Mouse (Mus musculus) urinary bladder, postnatal 36 days (tissue): ENCODE results near the gene Slc10a2.
"Not testable (repeated sequence)": the region's sequence is repeated elsewhere in the genome, so short reads cannot be mapped to it uniquely, and the experiment has no call there.

Source experiments
- DNase-seq, 2 experiments: peaks; one replicate each; pipeline ENCODE4 v3.0.0; 2022; ENCODE audit warnings: low spot score in 2 of 2, mixed read lengths in 1 of 2

Slc10a2 gene

GRCm38 (mm10) chr8:5105186-5105585 lies at the start of gene Slc10a2:
Gene Slc10a2, minus strand, starts transcription at chr8:5105351.
- DNase-seq = no peak

GRCm38 (mm10) chr8:5129322-5129829 lies 24.2 kb upstream of the Slc10a2 start:
- no peak for DNase-seq

GRCm38 (mm10) chr8:5106855-5107254 lies 1.7 kb upstream of the Slc10a2 start:
- DNase-seq = no peak

GRCm38 (mm10) chr8:5095392-5095791 lies 9.8 kb downstream of the Slc10a2 start:
- DNase-seq = no peak

GRCm38 (mm10) chr8:5093991-5094390 lies 11.2 kb downstream of the Slc10a2 start:
- DNase-seq = not testable (repeated sequence)

- DNase-seq = no peak
Observed at GRCm38 (mm10) chr8:5073654-5074293, 31.4 kb downstream of the Slc10a2 start.

- no peak for DNase-seq
Observed at GRCm38 (mm10) chr8:5058888-5059287, 46.3 kb downstream of the Slc10a2 start.

GRCm38 (mm10) chr8:5044361-5044900 lies 60.7 kb downstream of the Slc10a2 start:
- not testable (repeated sequence) for DNase-seq

- no peak for DNase-seq
Observed at GRCm38 (mm10) chr8:5038811-5039561, 66.2 kb downstream of the Slc10a2 start.
